Mouse (Mus musculus) limb, embryonic 14.5 days (tissue): ENCODE measurements around the gene Fcor. TPM values are rescaled to one million over a fixed set of nuclear protein-coding genes. Genes with fewer than 3 reads are reported as not detected.

Experiments used
- ATAC-seq: fragments of 200-750 bp; cut with Nextera tagmentation; 2 replicates; pipeline ENCODE4 v1.8.0; 2017; ENCODE audit warnings: low read depth, moderate number of reproducible peaks, moderate TSS enrichment; ENCODE audit not compliant: low FRiP score
- DNase-seq: peaks from one replicate; pipeline ENCODE4 v3.0.0-alpha.2; 2015; ENCODE audit warnings: low spot score
- H3K27ac ChIP-seq: fragments of 300-500 bp; sonication (generic); replicated peaks from 2 replicates; pipeline ENCODE4 v1.5.1; 2014; ENCODE audit warnings: low read depth, mild to moderate bottlenecking, low read length, moderate library complexity, mixed read lengths
- H3K27me3 ChIP-seq: fragments of 300-500 bp; sonication (generic); 2 replicates; pipeline ENCODE4 v1.6.1; 2014; ENCODE audit warnings: low read length, mixed read lengths; ENCODE audit not compliant: control insufficient read depth, insufficient read depth
- H3K36me3 ChIP-seq: fragments of 300-500 bp; sonication (generic); 2 replicates; pipeline ENCODE4 v1.6.1; 2014; ENCODE audit warnings: mild to moderate bottlenecking, low read length, moderate library complexity, mixed read lengths; ENCODE audit not compliant: control insufficient read depth, insufficient read depth
- H3K4me1 ChIP-seq: fragments of 300-500 bp; sonication (generic); 2 replicates; pipeline ENCODE4 v1.6.1; 2014; ENCODE audit warnings: antibody characterized with exemption, low read length, mixed read lengths; ENCODE audit not compliant: control insufficient read depth, insufficient read depth
- H3K4me2 ChIP-seq: fragments of 300-500 bp; sonication (generic); replicated peaks from 2 replicates; pipeline ENCODE4 v1.6.1; 2014; ENCODE audit warnings: low read depth, mild to moderate bottlenecking, low read length, moderate library complexity; ENCODE audit not compliant: severe bottlenecking
- H3K4me3 ChIP-seq: fragments of 300-500 bp; sonication (generic); replicated peaks from 2 replicates; pipeline ENCODE4 v1.5.1; 2014; ENCODE audit warnings: low read length
- H3K9ac ChIP-seq: fragments of 300-500 bp; sonication (generic); 2 replicates; pipeline ENCODE4 v1.6.1; 2014; ENCODE audit warnings: mild to moderate bottlenecking, low read depth, low read length, moderate library complexity; ENCODE audit not compliant: severe bottlenecking
- H3K9me3 ChIP-seq: fragments of 300-500 bp; sonication (generic); 2 replicates; pipeline ENCODE4 v1.6.1; 2016; ENCODE audit warnings: low read length; ENCODE audit not compliant: control insufficient read depth
- POLR2A ChIP-seq: fragments of 200-500 bp; IDR thresholded peaks from 2 replicates; pipeline ENCODE4 v1.8.0; 2012; ENCODE audit warnings: inconsistent platforms, mild to moderate bottlenecking, moderate library complexity, borderline replicate concordance; ENCODE audit not compliant: insufficient read depth, insufficient read length; ENCODE audit errors: extremely low read depth
- WGBS: fragments of 180-500 bp; shearing (Covaris S2); extraction: QIAGEN DNeasy Blood & Tissue Kit; methylation state at CpG from one replicate; pipeline ENCODE4 v1.1.7; 2014; 5-methylcytosine and 5-hydroxymethylcytosine counted together
- polyA plus RNA-seq, 2 experiments: library from polyadenylated mRNA; depleted of rRNA in 1 of 2; stranded (reverse) in 1 of 2; unstranded in 1 of 2; fragments of >200 nt; fragmentation: Nextera tagmentation in 1 of 2; extraction: Ambion mirVana in 1 of 2; gene quantifications; 2 replicates each; pipeline versions ENCODE4 v1.2.1 to v1.2.3; 2012 to 2014

The Fcor gene
- polyA plus RNA-seq, 2 experiments, result 7.3 to 14.1 TPM

GRCm38 (mm10) chr8:3656725-3657381 lies 15.3 kb downstream of the Fcor start:
- Histone ChIP-seq H3K4me3 (no peak overlapping the region), H3K4me2 (no peak overlapping the region), H3K4me1 (no peaks in the 10 kb centered on the region), H3K9me3 (no peaks in the 10 kb centered on the region), H3K36me3 (no peaks in the 10 kb centered on the region), H3K9ac (no peak overlapping the region), H3K27ac (no peak overlapping the region), H3K27me3 (no peaks in the 10 kb centered on the region)
- DNase-seq (no peak), ATAC-seq (no peak; the same call in 1 of the 2 replicates)
- 26% methylated on average over 7 of the region's 7 CpGs for WGBS
- no peak for TF ChIP-seq POLR2A

- DNase-seq (no peak), ATAC-seq (no peak)
- H3K27ac ChIP-seq, result no peak within 1 kb of the TSS
- no peak within 1 kb of the TSS for H3K9ac ChIP-seq
- H3K4me1 ChIP-seq, result no peaks in the 10 kb centered on the region
- no peaks in the 10 kb centered on the region for H3K9me3 ChIP-seq
- H3K27me3 ChIP-seq, result no peaks in the 10 kb centered on the region
- WGBS, result 70% methylated on average over 3 of the region's 3 CpGs
- H3K4me3 ChIP-seq, result no peak within 1 kb of the TSS
- H3K4me2 ChIP-seq, result no peak within 1 kb of the TSS
- no peaks in the 10 kb centered on the region for H3K36me3 ChIP-seq
- TF ChIP-seq POLR2A, result no peak
Measured at GRCm38 (mm10) chr8:3655526-3655925, 16.6 kb downstream of the Fcor start, which contains the start of gene Retn. TSS of gene Retn (plus strand) at chr8:3655770.

GRCm38 (mm10) chr8:3654726-3655508 lies 17.2 kb downstream of the Fcor start:
- TF ChIP-seq POLR2A, result no peak
- Histone ChIP-seq H3K9me3 (no peaks in the 10 kb centered on the region), H3K9ac (no peak overlapping the region), H3K27ac (no peak overlapping the region), H3K27me3 (no peaks in the 10 kb centered on the region), H3K4me3 (no peak overlapping the region), H3K4me2 (no peak overlapping the region), H3K36me3 (no peaks in the 10 kb centered on the region), H3K4me1 (no peaks in the 10 kb centered on the region)
- DNase-seq, result no peak
- ATAC-seq, result no peak
- 69% methylated on average over 11 of the region's 11 CpGs for WGBS

GRCm38 (mm10) chr8:3652845-3653244 lies 19.3 kb downstream of the Fcor start:
- H3K9ac ChIP-seq, result no peak overlapping the region
- no peak overlapping the region for H3K4me3 ChIP-seq
- TF ChIP-seq POLR2A, result no peak
- ATAC-seq (no peak), DNase-seq (no peak)
- no peak overlapping the region for H3K27ac ChIP-seq
- H3K27me3 ChIP-seq, result no peaks in the 10 kb centered on the region
- no peaks in the 10 kb centered on the region for H3K9me3 ChIP-seq
- H3K4me1 ChIP-seq, result no peaks in the 10 kb centered on the region
- no peaks in the 10 kb centered on the region for H3K36me3 ChIP-seq
- no peak overlapping the region for H3K4me2 ChIP-seq
- WGBS, result 68% methylated on average over 3 of the region's 3 CpGs

- H3K4me2 ChIP-seq, result no peak overlapping the region
- no peak for TF ChIP-seq POLR2A
Measured at GRCm38 (mm10) chr8:3648990-3649389, 23.2 kb downstream of the Fcor start.

More at GRCm38 (mm10) chr8:3648990-3649389, 23.2 kb downstream of the Fcor start:
- Histone ChIP-seq H3K36me3 (no peaks in the 10 kb centered on the region), H3K27me3 (no peaks in the 10 kb centered on the region), H3K9me3 (no peaks in the 10 kb centered on the region), H3K4me3 (no peak overlapping the region), H3K27ac (no peak overlapping the region), H3K4me1 (no peaks in the 10 kb centered on the region), H3K9ac (no peak overlapping the region)
- 48% methylated on average over 1 of the region's 1 CpGs for WGBS
- no peak for DNase-seq
- ATAC-seq, result no peak
